Mouse (Mus musculus) heart, postnatal 14 days (tissue): Measurements from ENCODE around the gene Rfesd. TPM values are rescaled to one million over a fixed set of nuclear protein-coding genes. Genes with fewer than 3 reads are reported as not detected.

ENCODE experiments used
- DNase-seq, 2 experiments: peaks; one replicate each; pipeline ENCODE4 v3.0.0; 2021 to 2022
- intact Hi-C: fragments of 180-260 bp; cut with DNase I; formaldehyde crosslinking; loops from one replicate; pipeline ENCODE4 v1.15.1; 2025
- long read RNA-seq, 2 experiments: library from polyadenylated mRNA; stranded (forward); transcript quantifications; one replicate each; pipeline ENCODE4 v2.0.0; 2021
- total RNA-seq, 2 experiments: library from RNA; stranded (reverse); gene quantifications; 2 replicates each; pipeline ENCODE4 v1.2.3; 2021

The Rfesd gene
- 10 to 100 TPM; 10.3 to 10.7 TPM for total RNA-seq
- long read RNA-seq, experiment 1, transcript Rfesd-201 (4 exons, 2,807 nt): major isoform, 8 of 10 reads
- long read RNA-seq, experiment 1, partial matches to known transcripts: 0 of 10 reads
- long read RNA-seq, experiment 1, other reads (novel, unspliced or antisense): 1 of 10 reads
- long read RNA-seq, experiment 2, transcript Rfesd-202 (4 exons, 595 nt): major isoform, 5 of 11 reads
- long read RNA-seq, experiment 2, partial matches to known transcripts: 0 of 11 reads
- long read RNA-seq, experiment 2, other reads (novel, unspliced or antisense): 0 of 11 reads

DNA sequence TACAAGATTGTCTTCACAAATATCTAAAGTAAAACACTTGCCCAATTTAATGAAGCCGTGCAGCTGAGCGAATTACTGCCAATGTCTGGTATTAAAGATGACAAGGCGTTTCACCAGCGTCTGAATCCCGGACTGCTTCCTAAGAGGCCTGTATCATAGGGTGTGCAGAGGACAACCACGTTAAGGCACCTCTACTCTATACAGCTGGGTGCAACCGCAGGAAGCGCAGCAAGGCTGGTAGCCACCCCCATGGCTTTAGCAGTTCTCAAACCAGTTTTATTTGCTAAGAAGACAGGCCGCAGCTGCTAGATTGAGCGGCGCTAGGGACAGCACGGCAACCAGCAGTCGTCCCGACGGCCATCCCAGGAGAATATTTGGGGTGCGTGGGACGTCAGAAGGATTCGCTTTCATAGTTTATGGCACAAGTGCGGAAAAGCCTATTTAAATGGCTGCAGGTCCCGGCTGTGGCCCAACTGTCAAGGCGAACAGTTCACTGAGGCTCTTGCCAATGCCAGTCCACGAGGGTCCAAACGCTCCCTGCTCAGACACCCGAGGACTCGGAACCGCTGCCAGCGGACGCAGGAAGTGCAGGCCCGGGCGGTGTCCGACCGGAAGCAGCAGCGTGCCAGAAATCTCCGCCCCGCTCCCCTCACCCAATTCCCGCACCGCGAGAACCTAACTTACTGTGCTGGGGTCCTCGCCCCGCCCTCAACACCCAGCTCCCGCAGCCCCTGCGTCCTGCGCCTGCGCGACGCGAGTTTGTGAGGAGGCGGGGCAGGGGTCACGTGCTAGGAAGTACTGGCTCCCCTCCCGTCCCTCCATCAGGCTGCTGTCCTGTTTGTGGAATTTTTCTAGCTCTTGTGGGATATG lies at the start of gene Rfesd:
TSS of gene Rfesd (minus strand) at position 746 of the 870 bp plus-strand sequence.
- peak; percentile 98 for DNase-seq
- intact Hi-C loops: loop anchor here (5.0 kb wide), 3 partner anchors 76 to 311 kb away; partner anchors contain the start of genes Arsk, Ell2, Rhobtb3 and Ttc37

DNA sequence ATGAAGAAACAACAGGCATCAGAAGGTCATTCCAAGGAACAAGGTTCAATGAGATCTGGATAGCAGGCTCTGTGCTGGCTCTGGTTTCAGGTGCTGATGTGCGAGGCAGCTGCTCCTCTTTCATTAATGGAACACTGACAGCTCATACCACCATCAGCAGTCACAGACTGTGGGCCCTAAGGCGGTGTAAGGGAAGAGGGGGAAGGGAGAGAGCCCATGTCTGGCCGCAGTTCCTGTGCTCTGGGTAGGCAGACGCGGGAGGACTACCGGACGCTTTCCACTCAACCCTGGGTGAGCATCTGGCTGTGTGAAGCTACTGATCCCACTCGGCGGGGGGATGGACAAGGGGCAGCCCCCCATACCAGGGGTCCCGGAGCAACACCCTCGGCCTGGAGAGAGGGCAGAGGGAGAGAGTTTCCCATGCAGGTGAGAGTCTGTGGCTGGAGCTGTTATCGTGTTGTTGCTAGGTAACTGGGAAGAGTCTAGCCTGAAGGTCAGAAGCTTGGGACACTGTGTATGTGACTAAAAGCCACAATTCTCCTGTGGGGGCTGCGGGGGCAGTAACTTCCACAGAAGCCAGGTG lies 45.9 kb upstream of the Rfesd start:
- intact Hi-C loops: no loop called here
- no peak for DNase-seq

DNA sequence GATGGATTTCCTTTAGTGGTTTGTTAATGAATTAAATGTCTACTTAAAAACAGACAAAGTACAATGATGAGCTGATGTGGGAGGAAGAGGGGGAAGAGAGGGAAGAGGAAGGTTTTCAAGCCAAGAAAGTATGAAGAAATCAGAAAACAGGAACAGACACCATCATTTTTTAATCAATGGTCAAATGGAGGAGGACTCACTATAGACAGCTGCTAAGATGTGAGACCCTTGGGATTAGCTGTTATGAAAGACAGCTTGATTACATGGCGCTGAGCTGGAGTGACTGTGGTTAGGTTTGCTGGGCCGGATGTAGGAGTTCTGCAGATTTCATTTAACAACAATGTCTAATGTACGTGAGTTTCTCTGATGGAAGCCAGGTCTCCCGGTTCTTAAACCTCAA lies 45.0 kb upstream of the Rfesd start:
- DNase-seq: no peak
- intact Hi-C loops: no loop called here

DNA sequence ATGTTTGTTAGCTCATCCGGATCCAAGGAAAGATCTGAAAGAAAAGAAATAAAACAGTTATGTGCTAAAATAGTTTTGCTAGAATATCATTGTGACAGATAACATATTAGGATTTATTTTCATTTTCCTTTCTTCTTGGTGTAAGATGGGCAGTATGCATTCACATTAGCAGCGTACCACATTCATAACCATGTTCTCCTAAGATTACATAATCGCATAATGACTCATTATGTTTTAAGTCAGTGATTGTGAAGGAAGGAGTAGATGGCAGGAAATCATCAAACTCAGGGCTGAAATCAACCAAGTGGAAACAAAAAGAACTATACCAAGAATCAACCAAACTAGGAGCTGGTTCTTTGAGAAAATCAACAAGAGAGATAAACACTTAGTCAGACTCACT lies 44.0 kb upstream of the Rfesd start:
- intact Hi-C loops: no loop called here

DNA sequence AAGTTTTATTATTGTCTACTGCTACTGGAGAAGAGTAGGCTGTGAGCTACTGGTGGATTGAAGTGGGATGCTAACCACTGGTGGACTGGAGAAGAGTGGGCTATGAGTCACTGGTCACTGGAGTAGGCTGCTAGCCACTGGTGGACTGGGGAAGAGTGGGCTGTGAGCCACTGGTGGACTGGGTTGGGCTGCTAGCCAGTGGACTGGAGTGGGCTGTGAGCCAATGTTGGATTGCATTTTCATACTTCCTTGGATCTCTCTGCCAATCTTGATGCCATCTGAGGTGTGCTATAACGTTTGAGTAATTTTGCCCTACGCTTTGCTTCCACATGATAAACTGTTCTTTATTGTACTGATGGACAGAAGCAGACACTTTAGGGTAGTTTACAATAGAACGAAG lies 43.6 kb upstream of the Rfesd start:
- no peak for DNase-seq
- intact Hi-C loops: no loop called here

More for the DNA sequence above, 44.0 kb upstream of the Rfesd start:
- DNase-seq: no peak

DNA sequence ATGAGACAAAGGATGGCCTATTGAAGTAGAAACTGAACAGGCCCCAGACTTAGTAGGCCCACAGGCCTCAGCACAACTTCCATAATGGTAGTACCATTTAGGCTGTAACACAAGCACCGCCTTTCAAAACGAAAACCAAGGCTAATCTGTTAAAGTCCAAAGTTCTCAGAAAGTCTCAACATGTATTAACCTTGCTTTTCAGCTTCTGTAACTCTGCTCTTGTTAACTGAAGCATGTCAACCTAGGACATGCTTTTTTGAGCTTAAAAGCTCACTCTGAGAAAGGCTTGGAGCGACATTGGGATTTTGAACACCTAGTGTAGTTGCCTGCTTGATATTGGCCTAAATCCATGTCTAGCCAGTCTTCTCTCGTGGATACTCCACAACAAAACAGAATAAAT lies 41.1 kb upstream of the Rfesd start:
- intact Hi-C loops: loop anchor here (10.0 kb wide), 1 partner anchor 75 kb away; no protein-coding TSS in a partner anchor
- no peak for DNase-seq

DNA sequence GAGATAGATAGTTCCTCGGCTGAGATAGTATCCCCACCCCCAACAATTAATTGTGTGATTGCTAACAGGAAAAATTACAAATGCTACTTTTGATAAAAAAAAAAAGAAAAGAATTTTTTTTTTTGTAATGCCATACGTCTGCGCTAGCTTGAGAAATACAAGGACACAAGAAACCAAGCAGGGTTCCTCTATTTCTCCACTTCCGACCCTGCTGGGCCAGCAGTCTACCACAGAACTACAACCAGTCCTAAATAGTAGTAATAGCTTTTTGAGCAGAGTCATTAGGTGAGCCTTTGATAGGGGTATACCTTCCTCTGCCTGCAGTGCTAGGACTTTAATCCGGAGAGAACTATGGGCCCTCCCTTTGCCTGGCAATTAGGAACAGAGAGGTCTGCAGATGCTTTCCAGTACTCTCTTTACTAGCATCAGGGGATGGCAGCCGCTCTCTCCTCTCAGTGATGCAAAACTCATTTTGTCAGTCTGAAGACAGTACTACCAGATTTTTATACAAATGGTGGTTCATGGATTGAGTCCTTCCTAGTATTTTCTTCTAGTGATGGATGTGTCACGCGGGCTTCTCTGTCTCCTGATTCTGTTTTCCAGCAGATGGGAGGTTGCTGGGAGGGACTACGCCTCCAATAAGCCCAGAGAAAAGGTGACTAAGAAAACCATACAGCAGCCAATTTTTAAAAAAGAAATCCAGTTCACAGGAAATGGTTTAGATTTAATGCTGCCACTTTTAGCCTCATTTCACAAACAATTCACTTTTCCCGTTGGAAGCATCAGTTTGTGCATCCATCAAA lies 38.9 kb upstream of the Rfesd start:
- DNase-seq: no peak
- intact Hi-C loops: loop anchor here (10.0 kb wide), 1 partner anchor 73 kb away; no protein-coding TSS in a partner anchor

DNA sequence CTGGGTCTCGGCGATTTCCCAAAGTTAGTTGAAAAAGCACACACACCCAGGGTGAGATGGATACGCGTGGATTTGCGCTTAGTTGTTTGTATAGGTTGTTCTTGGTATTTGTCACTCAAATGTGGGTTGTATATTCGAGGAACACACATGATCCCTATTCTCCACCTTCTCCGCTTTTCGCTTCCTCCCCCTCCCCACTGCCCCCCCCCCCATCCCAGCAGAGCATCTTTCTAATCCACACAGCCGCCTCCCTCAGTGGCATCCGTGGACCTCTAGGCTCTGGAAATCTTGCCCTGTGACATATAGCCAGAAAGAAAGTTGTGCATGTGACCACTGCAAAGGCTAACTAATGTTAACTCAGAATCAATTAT lies 38.4 kb upstream of the Rfesd start, which contains the start of gene Gpr150:
TSS of gene Gpr150 (minus strand) at position 101 of the 371 bp plus-strand sequence.
- no peak for DNase-seq
- intact Hi-C loops: loop anchor here (10.0 kb wide), 1 partner anchor 72 kb away; no protein-coding TSS in a partner anchor

DNA sequence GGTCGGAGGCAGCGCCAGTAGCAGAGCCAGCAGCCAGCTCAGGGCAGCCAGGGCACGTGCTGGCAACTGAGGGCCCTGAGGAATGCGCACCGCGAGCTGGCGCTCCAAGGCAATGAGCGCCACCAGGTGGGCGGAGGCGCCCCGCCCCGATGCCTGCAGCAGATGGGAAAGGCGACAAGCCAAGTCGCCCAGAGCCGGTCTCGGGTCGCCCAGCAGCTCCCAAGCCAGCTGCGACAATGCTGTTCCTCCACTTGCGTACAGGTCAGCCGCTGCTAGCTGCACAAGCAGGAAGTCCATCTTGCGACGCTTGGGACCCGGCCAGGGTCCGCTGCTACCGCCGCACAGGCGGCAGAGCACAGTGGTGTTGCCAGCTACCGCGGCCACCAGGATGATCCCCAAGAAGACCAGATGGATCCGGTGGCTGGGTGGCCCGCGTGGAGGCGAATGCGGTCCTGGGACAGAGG lies 37.8 kb upstream of the Rfesd start:
- DNase-seq: peak; percentile 58 to 62
- intact Hi-C loops: loop anchor here (10.0 kb wide), 1 partner anchor 71 kb away; no protein-coding TSS in a partner anchor

DNA sequence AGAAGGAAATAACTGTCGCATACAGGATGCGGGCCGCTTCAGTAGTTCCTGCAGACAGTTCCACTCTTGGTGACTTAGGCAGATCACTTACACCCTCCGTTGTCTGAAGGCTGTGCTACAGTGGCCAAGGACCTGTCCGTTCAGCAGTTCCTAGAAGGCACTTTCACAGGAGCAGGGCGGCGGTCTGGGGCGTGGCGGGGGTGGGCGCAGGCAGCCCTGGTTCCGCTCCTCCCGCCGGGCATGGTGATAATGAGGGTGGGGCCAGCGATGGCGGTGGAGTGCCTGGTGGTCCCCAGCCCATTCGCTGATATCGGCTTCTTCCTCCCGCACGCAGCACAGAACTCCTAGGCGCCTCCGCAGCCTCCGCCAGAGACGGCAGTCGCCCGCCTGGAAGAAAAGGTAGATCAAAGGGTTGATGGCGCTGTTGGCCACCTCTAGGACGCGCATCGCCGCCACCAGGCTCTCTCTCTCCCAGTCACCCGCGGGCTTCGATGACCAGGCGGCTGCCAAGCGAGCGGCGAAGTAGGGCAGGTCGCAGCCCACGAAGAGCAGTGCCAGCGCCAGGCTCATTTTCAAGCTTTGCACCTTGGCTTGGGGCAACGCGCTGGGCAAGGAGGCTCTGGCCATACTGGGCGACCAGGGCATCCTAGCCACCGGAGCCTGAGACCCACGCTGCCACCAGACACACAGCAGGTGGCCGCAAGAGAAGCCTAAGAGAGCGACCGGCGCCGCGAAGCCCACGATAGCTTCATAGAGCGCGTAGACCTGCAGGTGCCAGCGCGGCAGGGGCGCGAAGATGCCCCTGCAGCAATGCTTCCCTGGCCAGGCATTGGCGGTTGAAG lies 37.1 kb upstream of the Rfesd start:
- intact Hi-C loops: loop anchor here (10.0 kb wide), 1 partner anchor 71 kb away; no protein-coding TSS in a partner anchor
- peak; percentile 7 to 8 for DNase-seq

DNA sequence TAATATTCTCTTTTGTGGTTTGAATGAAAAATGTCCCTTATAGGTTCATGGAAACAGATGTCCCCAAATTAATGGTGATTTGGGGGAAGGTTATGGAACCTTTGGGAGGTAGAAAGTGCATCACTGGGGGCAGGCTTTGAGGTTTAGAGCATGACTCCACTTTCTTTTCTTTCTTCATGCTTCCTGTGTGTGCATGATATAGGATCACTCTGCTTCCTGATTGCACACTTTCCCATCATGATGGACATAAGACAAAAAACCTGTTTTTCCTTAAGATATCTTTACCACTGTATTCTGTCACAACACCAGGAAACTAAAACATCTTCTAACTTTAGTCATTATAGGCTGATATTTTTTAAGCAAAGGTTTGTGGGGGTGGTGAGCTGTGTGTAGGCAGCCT lies 26.5 kb upstream of the Rfesd start:
- no peak for DNase-seq
- intact Hi-C loops: no loop called here

DNA sequence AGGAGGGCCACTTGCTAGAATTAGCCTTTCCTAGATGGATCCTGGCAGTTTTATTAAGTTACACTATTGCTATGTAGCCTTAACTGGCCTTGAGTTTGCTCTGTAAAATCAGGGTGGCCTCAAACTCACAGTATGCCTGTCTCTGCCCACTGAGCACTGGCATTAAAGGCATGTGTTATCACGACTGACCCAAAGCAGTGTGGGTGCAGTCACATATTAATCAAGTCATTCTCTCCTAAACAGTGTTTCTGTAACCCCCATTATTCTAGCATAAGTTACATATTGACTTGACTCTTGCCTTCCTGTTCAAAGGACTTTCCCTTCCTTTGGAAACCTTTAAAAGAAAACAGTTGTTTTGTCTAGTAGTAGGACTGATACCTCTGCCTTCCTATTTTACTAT lies 23.9 kb upstream of the Rfesd start:
- DNase-seq: no peak
- intact Hi-C loops: no loop called here

DNA sequence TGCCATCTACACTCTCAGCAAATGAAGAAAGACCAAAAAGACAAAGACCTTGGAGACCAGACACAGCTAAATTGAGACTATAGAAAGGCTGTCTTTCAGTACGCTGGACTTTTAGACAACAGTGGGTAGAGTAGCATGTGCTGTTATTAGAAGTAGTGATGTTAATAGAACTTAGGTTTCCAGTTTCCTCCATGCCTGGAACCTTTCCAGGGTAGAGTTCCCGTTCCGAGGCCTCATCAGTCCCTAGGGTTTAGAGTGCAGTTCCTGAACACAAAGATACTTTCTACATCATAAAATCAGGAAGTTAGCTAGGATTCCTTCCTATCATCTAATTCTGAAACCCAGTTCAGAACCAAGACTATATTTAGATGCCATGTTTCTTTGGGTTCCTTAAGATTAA lies 6.1 kb upstream of the Rfesd start:
- DNase-seq: peak; percentile 4 to 22
- intact Hi-C loops: loop anchor here (5.0 to 10.0 kb wide), 3 partner anchors 147 to 1690 kb away; no protein-coding TSS in a partner anchor

DNA sequence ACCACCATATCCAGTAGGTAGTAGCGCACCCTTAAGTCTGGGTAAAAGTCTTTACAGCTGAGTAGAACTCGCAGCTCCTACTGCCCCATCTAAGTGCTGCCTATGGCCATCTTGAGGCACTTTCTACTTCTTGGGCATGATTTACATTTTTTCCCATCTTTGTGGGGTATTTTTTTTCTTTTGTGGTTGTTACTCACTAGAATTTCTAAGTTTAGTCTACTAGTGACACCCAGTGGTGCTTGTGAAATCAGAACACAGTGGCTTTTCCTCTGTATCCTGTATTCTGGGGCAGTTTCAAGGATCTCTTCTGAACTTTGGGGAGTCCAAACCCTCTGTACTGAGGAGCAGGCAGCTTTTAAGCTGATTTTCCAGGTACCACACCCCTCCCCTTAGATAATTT lies 3.3 kb upstream of the Rfesd start:
- intact Hi-C loops: loop anchor here (5.0 to 10.0 kb wide), 3 partner anchors 144 to 1693 kb away; no protein-coding TSS in a partner anchor
- DNase-seq: peak in 1 of 2 experiments; percentile 14

DNA sequence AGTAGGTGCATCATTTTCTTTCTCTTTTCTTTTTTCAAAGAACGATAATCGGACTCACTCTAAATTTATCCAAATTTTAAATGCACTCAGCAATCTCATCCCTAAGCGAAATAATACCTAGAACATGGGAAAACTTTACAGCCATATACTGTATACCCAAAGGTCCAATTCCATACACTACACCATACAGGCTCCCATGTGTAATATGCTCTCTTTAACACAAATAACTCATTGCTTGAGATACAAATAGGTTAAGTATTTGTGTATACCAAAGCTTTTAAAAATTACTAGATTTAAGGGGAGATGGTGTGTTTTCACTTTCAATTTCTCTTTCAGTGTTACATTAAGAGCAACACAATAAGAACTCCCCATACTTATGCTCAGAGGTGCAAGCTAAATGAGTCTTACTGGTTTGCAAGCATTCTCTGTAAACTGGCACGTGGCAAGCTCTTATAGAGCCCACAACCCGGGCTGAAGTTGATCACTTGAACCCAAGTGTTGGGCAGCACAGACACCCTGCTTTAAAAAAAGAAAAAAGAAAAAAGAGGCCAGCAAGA lies 403 bp upstream of the Rfesd start:
- intact Hi-C loops: loop anchor here (5.0 kb wide), 3 partner anchors 77 to 312 kb away; partner anchors contain the start of genes Arsk, Ell2, Rhobtb3 and Ttc37
- DNase-seq: peak in 1 of 2 experiments; percentile 5

DNA sequence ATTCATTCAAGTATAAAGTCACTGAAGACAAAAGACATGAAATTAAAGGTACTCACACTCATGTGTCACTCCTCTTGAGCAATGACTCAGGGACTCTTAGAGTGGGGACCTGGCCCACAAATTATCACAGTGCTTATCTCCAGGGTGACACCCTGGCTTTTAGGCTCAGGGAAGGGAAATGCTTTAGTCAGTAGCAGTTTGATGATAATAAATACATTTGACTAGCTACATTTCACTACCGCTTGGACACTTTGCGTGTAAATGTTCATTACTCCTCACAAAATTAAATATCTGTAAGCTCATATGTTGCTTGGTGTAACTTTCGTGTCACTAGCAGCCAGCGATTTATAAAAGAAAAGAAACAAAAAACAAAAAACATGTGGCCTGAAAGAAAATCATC lies 1.1 kb downstream of the Rfesd start:
- intact Hi-C loops: loop anchor here (5.0 kb wide), 3 partner anchors 75 to 310 kb away; partner anchors contain the start of genes Arsk, Ell2, Rhobtb3 and Ttc37
- peak in 1 of 2 experiments; percentile 16 for DNase-seq

DNA sequence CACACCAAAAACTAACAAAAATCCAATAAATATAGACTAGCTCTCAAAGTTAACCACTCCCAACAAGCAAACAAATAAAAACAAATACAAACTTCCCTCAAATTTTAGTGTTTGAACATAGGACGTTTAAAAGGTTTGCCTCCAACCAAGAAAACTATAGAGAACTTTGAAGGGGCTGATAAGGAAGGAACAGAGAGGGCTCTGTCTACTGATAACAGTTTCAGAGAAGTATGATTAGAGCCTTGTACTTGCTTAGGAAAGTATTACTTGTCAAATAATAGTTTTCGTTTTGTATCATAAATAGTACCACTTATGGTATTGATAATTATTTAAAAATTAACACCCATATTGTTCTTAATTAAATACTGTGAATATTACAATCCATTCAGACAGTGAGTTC lies 4.0 kb downstream of the Rfesd start:
- intact Hi-C loops: no loop called here
- DNase-seq: no peak

DNA sequence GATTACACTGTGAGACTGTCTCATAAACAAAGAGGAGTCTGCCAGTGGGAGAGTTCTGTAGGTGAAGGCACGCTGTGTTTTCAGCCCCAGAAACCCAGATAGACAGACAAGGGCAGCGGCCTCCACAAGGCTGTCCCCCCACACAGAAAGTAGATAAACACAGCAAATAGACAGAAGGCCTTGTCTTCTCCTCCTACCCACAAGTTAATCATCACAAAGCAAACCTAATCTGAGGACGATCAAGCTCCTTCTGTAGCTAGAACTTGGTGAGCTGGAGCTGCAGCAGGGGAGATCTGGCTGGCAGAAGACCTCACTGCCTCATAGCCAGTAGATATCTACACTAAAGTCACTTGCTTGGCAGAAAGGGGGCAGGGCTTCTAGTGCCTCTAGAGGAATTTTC lies 15.2 kb downstream of the Rfesd start:
- DNase-seq: no peak
- intact Hi-C loops: no loop called here
